Mouse (Mus musculus): ENCODE data around the gene Acot4.
A peak's percentile ranks its signal among the peaks of the same experiment; 100 is the strongest.
"Not testable (repeated sequence)": the region's sequence is repeated elsewhere in the genome, so short reads cannot be mapped to it uniquely, and the experiment has no call there.

Acot4 gene

DNA sequence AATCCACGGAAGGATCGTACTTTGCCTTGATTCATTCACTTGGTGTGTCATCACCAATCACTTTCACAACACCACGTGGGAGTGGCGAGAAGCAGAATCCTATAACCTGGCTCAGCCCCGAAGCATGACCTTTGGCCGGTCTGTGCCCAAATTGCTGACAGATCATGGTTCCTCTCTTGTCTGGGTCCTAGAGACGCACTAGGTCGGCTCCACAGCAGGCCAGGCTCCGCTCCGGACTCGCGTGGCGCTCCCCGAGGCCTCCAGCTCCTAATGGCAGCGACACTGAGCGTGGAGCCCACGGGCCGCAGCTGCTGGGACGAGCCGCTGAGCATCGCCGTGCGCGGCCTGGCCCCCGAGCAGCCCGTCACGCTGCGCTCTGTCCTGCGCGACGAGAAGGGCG is at the start of gene Acot4:
Acot4 (plus strand) TSS at position 139 of the 400 bp plus-strand sequence.
- not testable (repeated sequence) for DNase-seq (ENCODE audit: low spot score)

- DNase-seq (ENCODE audit: low spot score): no peak
These were observed 49.7 kb upstream of the Acot4 start for GRCm38 (mm10) chr12:83988483-83988882.

DNA sequence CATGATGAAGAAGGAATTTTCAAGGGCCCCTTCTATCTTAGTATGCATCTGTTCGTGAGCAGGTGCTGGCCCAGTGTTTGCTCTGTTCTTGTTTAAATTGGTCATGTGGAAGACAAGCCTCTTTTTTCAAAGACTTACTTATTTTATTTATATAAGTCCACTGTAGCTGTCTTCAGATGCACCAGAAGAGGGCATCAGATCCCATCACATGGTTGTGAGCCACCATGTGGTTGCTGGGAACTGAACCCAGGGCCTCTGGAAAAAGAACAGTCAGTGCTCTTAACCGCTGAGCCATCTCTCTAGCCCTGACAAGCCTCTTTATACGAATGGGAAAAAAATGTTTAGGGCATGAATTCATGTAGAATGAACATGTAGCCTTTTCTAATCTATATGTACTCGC is 48.8 kb upstream of the Acot4 start:
- DNase-seq (ENCODE audit: low spot score): no peak

DNA sequence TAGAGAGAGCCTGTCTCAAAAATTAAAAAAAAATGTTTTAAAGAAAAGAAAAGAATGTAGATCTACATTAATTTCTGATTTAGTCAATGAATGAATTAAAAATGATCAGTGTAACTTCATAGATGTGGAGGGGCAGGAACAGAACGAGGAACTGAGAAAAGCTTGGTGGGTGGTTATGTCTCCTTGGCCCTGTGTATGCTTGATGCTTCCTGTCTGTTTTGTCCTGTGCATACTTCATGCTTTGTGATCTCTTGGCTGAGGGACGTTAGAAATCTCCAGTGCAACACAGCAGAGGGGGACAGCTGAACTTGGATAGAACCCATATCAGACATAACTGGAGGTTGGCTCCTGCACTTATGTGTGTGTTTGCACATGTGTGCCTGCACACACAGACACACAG is 41.0 kb upstream of the Acot4 start:
- DNase-seq (ENCODE audit: low spot score): no peak

GRCm38 (mm10) chr12:83998341-83999107 is 39.7 kb upstream of the Acot4 start:
- DNase-seq (ENCODE audit: low spot score): peak; percentile 27

GRCm38 (mm10) chr12:83999237-83999636 is 38.9 kb upstream of the Acot4 start:
- peak; percentile 15 for DNase-seq (ENCODE audit: low spot score)

- no peak for DNase-seq (ENCODE audit: low spot score)
These were observed 37.8 kb upstream of the Acot4 start for GRCm38 (mm10) chr12:84000418-84000817.

DNA sequence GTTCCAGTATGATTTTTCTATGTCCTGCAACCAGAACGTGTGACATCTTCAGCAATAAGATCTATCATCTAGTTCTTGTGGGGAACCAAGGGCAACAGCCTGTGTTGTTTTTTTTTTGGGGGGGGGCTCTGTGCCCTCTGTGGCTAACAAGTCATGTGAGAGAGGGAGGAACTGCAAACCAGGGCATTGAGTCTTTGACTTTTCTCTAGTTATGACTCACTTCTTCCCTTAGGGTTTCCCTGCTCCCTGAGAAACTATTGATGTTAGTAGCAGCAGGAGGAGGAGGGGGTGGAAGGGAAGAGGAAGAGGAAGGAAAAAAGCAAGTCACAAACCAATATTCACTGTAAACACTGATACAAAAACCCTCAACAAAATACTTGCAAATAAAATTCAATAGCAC is 34.3 kb upstream of the Acot4 start:
- no peak for DNase-seq (ENCODE audit: low spot score)

DNA sequence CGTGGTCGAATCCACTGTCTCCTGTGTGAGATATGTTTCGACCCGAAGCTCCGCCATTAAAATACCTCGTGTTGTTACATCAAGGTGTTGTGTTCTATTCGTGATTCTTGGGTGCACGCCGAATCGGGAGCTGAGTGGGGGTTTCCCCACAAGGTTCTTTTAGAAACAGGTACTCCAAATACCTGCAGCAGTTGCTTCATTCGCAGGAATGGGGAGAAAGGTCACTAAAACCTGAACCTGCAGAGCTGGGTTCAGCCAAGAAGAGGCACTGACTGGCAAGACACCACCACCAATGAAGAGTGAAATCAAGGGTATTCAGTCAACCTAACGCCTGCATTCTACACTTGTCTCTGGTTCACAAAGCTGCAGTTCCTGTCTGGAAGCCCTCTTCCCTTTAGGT is 29.9 kb upstream of the Acot4 start:
- no peak for DNase-seq (ENCODE audit: low spot score)

DNA sequence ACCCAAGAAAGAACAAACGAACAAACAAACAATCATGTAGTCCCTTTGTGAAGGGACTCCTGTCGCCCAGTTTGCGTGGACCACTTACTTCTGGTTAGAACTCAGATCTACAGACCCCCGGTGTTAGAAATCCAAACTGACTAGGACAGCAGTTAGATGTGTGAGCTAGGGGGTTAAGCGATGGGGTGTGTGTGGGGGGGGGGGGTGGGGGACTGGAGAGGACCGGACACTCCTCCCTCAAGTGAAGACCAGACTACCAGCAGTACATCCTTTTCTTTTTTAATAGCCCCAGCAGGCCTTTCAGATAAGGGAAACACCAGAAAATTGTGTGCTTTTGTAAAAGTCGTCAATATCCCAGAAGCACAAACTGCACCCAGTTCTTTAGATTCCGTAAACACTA is 29.4 kb upstream of the Acot4 start:
- no peak for DNase-seq (ENCODE audit: low spot score)

GRCm38 (mm10) chr12:84009171-84009965 is 28.8 kb upstream of the Acot4 start, which contains the start of gene Acot1:
TSS of gene Acot1 (plus strand) at chr12:84009490.
- peak; percentile 76 for DNase-seq (ENCODE audit: low spot score)

DNA sequence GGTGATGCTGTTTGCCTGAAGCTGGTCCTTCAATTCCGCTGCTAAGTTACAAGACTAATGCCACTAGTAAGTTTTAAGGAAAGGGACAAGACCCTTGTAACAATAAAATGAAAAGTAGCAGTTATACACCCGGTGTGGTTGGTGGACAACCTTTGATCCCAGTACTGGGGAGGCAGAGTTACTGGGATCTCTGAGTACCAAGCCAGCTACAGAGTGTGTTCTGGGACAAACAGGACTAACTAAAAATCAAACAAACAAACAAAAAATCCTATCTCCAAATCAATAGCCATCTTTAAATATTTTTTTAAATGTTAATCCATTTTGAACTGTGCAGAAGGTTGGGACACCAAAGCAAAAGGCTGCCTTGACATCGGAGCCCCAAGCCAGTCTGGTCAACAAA is 28.0 kb upstream of the Acot4 start:
- no peak for DNase-seq (ENCODE audit: low spot score)

DNA sequence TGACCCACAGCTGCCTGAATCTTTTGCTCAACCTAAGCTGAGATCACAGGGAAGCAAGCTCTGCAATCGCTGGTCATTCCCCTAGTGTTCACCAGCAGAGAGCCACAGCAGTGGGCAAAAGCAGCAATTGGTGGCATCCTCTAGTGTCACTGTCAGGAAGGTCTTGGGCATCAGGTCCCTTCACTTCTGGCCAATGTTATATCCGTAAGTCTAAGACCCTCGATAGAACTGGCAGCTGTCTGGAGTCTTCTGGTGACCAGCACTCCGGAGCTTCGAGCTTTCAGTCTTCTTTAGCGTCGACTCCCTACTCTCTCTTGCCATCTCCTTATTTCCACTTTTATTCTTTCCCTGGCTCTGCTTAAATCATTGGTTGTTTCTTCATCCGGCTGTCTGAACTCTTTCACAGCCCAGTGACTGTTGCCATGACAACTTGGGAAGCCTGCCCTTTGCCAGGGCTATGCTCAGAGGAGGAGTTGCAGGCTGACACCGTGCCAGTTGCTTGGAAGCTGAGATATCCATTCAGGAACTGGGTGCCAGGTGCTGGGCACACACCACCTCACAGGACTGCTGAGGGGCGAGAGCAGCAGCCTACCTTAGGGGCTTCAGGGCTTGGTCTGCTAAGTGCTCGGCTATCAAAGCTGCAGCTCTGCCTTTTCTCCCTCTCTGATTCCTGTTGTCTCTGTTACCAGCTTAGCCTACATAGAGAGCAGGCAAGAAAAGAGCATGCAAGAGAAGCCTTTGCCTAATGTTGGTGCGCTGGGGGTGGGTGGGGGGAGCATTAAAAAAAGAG is 26.7 kb upstream of the Acot4 start:
- peak; percentile 80 for DNase-seq (ENCODE audit: low spot score)

GRCm38 (mm10) chr12:84013130-84013529 is 25.0 kb upstream of the Acot4 start:
- DNase-seq (ENCODE audit: low spot score): no peak

DNA sequence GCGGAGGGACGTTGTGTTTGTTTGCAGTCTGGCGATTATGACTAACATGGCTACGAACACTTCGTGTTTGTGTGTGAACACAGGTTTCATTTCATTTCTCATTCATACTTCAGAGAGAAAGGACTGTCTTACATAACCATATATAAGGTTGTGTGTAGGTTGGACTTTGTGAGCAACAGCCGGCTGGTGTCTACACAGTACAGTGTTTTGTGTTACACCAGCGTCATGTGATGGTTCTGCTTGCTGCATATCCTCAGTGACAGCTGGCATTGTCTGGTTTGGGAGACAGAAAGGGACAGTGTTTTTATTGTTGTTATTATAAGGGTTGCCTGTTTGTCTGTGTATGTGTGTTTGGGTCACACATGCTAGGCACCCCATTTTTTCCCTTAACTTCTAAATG is 24.5 kb upstream of the Acot4 start:
- no peak for DNase-seq (ENCODE audit: low spot score)

GRCm38 (mm10) chr12:84020528-84020927 is 17.7 kb upstream of the Acot4 start:
- peak; percentile 34 for DNase-seq (ENCODE audit: low spot score)

GRCm38 (mm10) chr12:84022266-84022665 is 15.9 kb upstream of the Acot4 start:
- DNase-seq (ENCODE audit: low spot score): not testable (repeated sequence)

DNA sequence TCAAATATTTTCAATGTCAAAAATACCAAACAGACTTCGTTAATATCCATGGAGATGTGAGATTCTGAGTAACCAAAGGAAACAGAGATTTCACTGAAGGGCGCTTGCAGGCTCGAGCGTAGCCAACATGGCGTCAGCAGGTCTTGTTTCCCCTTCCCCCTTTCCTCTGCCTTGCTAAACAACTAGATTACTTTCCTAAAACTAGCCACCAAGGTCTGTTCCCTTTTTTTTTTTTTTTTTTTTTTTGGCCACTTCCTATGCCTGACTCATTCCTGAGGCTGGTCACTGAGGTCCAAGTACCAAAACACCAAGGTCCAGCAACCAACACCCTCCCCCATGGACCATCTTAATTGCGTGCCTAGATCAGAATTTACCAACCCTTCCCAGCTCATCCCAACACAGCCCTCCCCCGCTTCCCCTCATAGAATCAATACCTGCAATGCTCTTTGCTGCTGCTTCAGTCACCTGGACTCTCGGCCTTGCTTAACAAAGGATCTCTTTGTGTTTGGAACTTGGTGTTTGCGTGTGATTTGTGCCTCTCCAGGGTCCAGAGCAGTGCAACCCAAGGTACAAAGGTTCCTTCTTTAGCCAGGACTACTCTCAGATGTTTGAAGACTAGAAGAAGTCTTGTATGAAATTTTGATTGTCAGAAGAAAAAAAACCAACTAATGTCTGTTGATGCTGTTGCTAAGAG is 15.0 kb upstream of the Acot4 start:
- DNase-seq (ENCODE audit: low spot score): no peak

DNA sequence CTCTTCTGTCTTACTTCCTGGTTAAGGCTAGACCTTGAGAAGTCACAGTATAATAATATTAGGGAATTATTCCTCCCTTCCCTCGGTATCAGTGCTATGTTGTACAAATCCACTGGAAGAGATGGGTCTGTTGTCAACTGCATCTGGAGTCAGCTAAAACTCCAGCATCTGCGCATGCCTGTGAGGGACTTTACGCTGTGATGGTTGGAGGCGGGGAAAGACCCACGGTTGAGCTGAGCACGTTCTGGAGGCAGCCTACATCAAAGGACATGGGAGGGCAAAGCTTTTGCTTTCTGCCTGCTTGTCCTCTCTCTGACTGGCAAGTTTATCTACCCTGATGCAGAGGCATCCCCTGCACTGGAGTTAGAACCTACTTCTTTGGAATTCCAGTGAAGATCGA is 12.3 kb upstream of the Acot4 start:
- DNase-seq (ENCODE audit: low spot score): no peak

- not testable (repeated sequence) for DNase-seq (ENCODE audit: low spot score)
These were observed 9.9 kb upstream of the Acot4 start for GRCm38 (mm10) chr12:84028328-84028727.

- not testable (repeated sequence) for DNase-seq (ENCODE audit: low spot score)
These were observed 9.1 kb upstream of the Acot4 start for GRCm38 (mm10) chr12:84029043-84029442.

Measured in ovary, adult 18-20 months (tissue).